Mouse (Mus musculus) skeletal muscle tissue, adult 2 months (tissue): ENCODE data around the gene Pot1a.
A peak's percentile ranks its signal among the peaks of the same experiment; 100 is the strongest.

Source experiments
- DNase-seq: peaks from one replicate; pipeline ENCODE4 v3.0.0-alpha.2; 2012; ENCODE audit warnings: low read depth, low spot score

Pot1a gene

DNA sequence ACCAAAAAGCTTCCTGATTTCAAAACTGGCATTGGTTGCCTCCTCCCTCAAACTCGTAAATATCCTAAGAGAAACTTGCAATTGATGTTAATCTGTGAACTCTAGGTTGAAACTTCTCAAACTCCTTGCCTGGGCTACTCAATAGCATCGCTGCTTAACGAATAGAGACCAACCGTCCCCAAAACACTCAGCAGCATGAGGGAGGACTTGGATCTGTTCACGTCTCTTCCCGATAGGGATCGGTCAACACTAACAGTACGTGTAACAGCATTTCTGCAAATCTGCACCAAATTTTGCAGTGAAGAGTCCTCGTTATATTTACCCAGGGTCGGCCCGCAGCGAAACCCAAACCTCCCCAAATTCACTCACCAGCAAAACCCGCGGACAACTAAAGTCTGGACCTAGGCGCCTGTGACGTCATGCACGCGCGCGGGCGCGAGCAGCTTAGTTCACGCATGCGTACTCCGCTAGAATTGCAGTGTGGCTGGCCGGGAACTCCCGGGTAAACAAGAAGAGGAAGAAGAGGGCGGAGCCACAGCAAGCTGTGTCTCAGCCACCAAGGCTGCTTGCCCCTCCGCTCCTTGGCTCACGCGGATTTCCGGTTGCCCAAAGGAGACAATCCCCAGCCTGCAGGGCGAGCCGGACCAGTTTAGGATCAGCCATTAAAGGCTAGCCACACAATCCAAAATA is at the start of gene Pot1a:
TSS of gene Pot1a (minus strand) at position 441 of the 690 bp plus-strand sequence.
- DNase-seq, result peak; percentile 98

DNA sequence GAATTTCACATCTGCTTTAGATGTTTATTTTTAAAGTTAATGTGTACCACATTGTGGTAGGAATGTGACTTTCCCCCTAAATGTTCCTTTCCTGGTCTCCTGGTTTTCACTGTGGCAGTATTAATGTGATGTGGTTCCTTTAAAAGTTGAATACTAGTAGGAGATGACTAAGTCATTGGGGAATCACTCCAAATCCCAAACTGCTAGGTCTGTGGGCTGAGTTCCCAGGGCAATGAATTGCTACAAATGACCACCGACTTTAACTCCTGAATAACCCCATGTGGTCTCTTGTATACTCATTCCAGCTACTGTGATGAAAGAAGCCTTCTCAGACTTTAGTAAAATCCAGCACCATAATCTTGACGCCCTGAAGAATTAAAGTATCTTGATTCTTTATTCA is 27.2 kb upstream of the Pot1a start:
- no peak for DNase-seq

DNA sequence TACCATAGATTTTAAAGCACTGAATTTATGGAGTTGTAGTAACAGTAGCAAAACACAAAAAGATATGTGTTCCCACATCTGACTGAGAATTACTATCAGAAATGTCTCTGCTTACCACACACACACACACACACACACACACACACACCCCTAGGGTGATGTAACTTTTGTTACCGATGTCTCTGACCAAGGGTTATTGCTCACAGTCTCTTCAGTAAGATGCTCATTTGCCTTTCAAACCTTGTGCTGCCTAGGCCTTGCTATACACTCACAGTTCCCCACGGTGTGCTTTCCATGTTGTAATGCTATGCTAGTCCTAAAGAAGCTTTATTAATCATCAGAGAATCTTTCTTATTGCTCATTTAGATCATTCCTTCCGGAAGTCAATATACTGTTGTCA is 3.0 kb downstream of the Pot1a start:
- DNase-seq, result no peak

- DNase-seq, result no peak
Observed at GRCm38 (mm10) chr6:25802269-25802668, 6.8 kb downstream of the Pot1a start.

- no peak for DNase-seq
Observed at GRCm38 (mm10) chr6:25801230-25801629, 7.8 kb downstream of the Pot1a start.

DNA sequence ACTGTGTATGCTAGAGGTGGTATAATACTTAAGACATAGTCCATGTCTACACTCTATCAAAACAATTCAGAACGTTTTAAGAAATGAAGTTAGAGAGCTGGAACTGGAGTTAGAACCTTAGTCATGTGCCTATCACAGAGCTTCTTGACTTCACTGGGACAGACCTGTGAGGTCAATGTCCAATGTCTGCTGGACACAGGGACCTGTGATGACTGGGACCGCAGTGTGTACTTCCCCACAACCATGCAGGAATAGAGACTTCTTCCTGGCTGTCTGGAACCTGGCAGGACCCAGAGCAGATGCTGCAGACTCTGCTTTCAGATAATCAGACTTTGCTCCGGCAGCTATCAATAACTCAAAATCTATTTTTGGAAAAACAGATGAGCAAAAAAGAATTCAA is 40.8 kb downstream of the Pot1a start:
- DNase-seq, result no peak

GRCm38 (mm10) chr6:25767552-25767951 is 41.5 kb downstream of the Pot1a start:
- DNase-seq, result no peak

DNA sequence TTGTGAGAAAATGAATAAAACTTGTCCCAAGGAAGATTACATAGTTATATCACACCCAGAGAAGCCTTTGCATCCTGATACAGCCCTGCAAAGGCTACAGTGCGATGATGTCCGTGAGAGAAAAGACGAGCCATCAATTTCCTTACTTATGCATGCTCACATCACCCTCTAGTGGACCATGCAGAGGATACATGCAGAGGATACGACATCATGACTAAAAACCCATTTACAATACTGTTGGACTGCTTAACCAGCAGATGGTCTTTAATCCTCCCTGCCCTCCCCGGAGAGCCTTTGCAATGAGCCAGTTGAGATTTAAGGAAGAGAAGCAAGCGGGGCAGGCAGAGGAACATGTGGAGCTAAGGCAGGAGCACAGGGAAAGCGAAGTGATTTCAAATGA is 42.0 kb downstream of the Pot1a start:
- no peak for DNase-seq

- DNase-seq, result no peak
Observed at GRCm38 (mm10) chr6:25766283-25766682, 42.8 kb downstream of the Pot1a start.

DNA sequence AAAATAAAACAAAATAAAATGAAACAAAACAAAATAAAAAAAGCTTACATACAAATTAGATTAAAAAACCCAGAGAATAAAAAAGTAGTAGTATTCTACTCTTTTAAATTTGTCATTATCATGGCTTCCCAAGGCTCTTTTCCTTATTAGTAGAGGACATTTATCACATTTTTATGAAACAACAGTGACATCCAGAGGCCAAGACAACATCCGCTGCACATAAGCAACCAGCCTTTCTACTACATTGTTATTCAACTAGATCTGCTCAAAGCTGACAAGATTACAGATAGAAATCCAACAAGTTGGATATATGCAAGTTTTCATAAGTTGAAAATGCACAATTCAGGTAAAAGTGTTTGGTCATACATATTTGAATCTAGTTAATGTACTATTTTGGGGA is 56.4 kb downstream of the Pot1a start:
- no peak for DNase-seq

- no peak for DNase-seq
Observed at GRCm38 (mm10) chr6:25736533-25736932, 72.5 kb downstream of the Pot1a start.

DNA sequence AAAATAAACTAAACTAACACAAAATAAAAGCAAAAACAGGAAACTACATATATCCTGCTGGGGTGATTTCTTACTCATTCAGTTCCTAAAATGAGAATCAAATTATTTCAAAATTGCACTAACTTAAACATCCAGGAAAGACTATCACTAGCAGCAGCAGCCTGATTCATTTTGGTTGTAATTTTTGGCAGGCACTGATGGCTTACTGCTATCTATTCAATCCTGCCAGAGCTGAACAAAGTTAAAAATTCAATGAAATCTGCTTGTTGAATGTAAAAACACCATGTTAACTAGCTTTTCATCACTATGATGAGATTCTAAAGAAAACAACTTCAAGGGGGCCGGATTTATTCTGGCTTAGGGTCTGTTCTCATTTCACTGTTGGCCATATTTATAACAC is 82.5 kb downstream of the Pot1a start:
- no peak for DNase-seq

DNA sequence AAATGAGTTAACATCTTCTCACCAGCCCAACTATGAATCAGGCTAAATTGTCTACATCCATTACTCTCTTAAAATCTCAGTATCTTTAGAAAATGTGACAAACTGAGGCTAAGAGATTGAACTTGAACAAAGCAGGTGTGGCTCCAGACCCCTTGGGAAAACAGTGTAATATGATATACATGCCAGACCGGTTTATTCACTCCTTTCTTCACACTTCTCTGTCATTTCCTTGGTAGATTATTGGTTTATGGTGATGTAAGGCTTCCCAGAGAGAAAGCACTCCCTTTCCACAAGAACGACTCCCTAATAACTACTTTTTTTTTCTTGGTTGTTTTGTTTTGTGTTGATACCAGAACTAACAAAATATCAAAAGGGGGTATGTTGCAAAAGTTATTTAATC is 98.4 kb downstream of the Pot1a start:
- DNase-seq, result no peak

- DNase-seq, result no peak
Observed at GRCm38 (mm10) chr6:25709250-25709895, 99.7 kb downstream of the Pot1a start.

DNA sequence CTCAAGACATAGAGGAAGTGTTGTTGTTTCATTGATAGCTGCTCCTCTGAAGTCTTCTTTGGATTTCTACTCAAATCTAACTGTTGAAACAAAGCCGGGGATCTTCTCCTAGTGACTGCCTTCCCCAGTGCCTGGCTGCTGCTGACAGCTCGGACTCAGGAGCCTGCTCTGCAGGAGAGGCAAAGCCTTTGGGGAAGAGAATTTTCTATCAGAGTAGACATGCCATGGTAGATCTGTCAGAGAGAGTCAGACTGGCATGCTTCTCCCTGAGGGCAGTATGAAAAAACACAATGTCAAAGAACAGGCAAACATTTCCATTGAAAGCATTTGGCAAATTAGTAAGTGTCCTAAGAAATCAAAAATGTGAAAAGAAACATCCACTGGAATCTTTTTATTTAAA is 109.1 kb downstream of the Pot1a start:
- no peak for DNase-seq
